Mouse (Mus musculus) lung, adult 2 months (tissue): ENCODE measurements around the gene Cdkn2aip. TPM values are rescaled to one million over a fixed set of nuclear protein-coding genes. Genes with fewer than 3 reads are reported as not detected.
A peak's percentile ranks its signal among the peaks of the same experiment; 100 is the strongest.

Source experiments
- DNase-seq: peaks from one replicate; pipeline ENCODE4 v3.0.0; 2022
- H3K4me1 ChIP-seq: fragments of 200-500 bp; 2 replicates; pipeline ENCODE4 v1.6.1; 2011; ENCODE audit warnings: low read length; ENCODE audit not compliant: control insufficient read depth, insufficient read depth
- H3K4me3 ChIP-seq: fragments of 200-500 bp; replicated peaks from 2 replicates; pipeline ENCODE3; 2011; ENCODE audit warnings: low read depth, mild to moderate bottlenecking, control low read depth, low read length; ENCODE audit errors: extremely low read depth
- CTCF ChIP-seq: fragments of 200-500 bp; IDR thresholded peaks from 2 replicates; pipeline ENCODE4 v1.5.1; 2011; ENCODE audit warnings: mild to moderate bottlenecking, low read length, control low read depth; ENCODE audit not compliant: insufficient read depth
- POLR2A ChIP-seq: fragments of 200-500 bp; IDR thresholded peaks from 2 replicates; pipeline ENCODE4 v1.6.1; 2011; ENCODE audit warnings: low read depth, mild to moderate bottlenecking, control low read depth, low read length, borderline replicate concordance; ENCODE audit errors: extremely low read depth
- WGBS: fragments of 180-500 bp; shearing (Covaris S2); methylation state at CpG from one replicate; pipeline ENCODE4 v1.1.7; 2018; 5-methylcytosine and 5-hydroxymethylcytosine counted together
- polyA plus RNA-seq: library from polyadenylated mRNA; depleted of rRNA; stranded (reverse); fragments of >200 nt; gene quantifications from 2 replicates; pipeline ENCODE4 v1.2.3, GENCODE M21; 2012

The Cdkn2aip gene
- polyA plus RNA-seq, 1 experiment, result 9.6 TPM

DNA sequence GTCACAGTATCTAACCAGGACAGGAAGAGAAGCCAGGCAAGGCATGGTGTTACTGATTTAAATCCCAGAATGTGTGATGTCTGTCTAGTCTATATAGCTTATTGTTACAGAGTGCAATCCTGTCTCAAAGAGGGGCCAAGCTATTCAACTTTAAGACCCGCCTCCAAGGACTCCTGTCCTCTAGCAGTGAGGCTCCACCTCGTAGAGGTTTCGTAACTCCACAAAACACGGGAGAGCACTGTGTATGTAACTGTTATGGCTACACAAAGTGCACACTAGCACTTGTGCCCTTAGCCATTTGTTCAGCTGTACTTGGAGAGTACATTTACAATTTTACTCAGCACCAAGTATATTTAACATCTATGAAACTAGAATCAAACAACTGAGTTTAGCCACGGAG lies 5.6 kb downstream of the Cdkn2aip start:
- Histone ChIP-seq H3K4me3 (no peak overlapping the region), H3K4me1 (peaks cover 8% of the 10 kb centered on the region)
- TF ChIP-seq POLR2A, result no peak
- no peak for TF ChIP-seq CTCF
- WGBS, result 57% methylated on average over 5 of the region's 5 CpGs
- no peak for DNase-seq

DNA sequence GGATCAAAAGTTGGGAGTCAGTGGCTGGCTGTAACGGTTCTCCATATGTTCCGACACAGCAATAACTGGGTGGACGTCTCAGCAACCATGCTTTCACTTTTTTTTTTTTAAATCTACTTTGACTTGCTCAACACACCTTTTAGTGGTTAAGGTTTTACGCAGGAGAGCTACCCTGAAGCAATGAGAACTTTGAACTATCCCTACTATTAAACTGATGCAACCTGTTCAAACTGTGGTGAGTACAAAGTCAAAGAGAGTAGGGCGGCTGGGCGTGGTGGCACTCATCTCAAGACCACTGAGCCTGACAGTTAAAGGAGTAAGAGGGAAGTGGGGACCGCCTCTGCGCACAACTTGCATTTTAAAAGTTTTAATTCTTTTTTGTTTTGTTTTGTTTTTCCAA lies 7.0 kb downstream of the Cdkn2aip start:
- peaks cover 5% of the 10 kb centered on the region for H3K4me1 ChIP-seq
- no peak overlapping the region for H3K4me3 ChIP-seq
- 80% methylated on average over 8 of the region's 8 CpGs for WGBS
- no peak for TF ChIP-seq CTCF
- TF ChIP-seq POLR2A, result no peak
- DNase-seq, result no peak

DNA sequence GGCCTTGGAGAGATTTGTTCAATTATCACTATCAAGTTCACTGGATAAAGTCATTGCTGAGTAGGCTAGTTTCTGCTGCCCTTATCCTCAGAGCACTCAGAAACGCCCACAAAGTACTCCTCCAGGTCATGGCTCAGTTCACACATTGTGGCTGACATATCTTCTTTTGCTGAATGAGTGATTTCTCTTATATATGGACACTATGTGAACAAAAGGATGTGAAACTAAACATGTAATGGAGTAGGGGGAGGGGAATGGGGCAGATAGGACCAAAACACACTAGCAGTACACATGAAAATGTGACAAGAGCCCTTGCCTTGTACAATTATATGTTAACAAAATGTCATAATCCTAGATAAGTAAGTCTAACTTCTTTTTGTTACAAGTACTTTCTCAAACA lies 11.4 kb downstream of the Cdkn2aip start:
- Histone ChIP-seq H3K4me1 (no peaks in the 10 kb centered on the region), H3K4me3 (no peak overlapping the region)
- 33% methylated on average over 1 of the region's 1 CpGs for WGBS
- TF ChIP-seq POLR2A (no peak), CTCF (no peak)
- DNase-seq, result no peak

DNA sequence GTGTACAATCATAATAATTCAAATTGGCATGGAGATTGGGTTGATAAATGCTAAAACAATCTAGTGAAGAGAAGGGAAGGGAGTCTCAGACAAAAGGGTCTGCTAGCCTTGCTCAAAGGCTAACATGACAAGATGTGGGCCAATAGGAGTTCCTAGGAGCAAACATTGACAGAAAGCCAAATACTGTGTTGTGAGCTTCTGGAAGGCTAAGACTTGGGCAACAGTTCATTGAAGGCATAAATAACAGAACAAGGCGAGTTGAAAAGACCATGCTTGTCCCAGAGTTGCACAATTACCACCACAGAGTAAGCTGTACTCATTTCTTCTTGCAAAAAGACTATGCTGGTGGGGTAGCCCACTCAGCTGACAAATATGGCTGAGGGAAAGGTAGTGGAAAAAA lies 16.0 kb downstream of the Cdkn2aip start:
- H3K4me1 ChIP-seq, result no peaks in the 10 kb centered on the region
- 48% methylated on average over 1 of the region's 1 CpGs for WGBS
- no peak for DNase-seq
- TF ChIP-seq POLR2A (no peak), CTCF (no peak)
- no peak overlapping the region for H3K4me3 ChIP-seq

DNA sequence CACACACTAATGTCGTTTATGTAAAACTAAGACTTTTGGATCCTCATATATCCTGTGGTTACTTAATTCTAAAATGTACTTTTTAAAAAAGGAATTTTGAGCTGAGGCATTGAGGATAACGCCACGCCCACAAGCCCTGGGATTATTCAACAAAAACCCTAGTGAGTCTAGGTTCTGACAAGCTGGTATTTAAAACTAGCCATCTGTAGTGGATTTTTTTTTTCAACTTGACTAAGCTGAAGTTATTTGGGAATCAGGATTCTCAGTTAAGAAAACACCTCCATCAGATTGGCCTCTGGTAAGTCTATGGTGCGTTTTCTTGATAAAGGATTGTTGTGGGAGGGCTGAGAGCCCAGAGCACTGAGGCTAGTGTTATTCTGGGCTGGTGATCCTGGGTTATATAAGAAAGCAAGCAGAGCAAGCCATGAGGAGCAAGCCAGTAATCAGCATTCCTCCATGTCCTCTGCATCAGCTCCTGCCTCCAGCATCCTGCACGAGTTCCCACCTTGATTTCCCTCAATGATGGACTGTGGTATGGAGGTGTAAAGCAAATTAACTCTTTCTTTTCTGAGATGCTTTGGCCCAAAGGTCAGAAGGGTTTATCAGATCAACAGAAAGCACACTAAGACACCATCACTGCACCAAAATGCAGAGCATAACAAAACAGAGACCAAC lies 18.2 kb downstream of the Cdkn2aip start:
- no peaks in the 10 kb centered on the region for H3K4me1 ChIP-seq
- H3K4me3 ChIP-seq, result no peak overlapping the region
- 82% methylated on average over 5 of the region's 5 CpGs for WGBS
- DNase-seq, result no peak
- no peak for TF ChIP-seq POLR2A
- no peak for TF ChIP-seq CTCF

DNA sequence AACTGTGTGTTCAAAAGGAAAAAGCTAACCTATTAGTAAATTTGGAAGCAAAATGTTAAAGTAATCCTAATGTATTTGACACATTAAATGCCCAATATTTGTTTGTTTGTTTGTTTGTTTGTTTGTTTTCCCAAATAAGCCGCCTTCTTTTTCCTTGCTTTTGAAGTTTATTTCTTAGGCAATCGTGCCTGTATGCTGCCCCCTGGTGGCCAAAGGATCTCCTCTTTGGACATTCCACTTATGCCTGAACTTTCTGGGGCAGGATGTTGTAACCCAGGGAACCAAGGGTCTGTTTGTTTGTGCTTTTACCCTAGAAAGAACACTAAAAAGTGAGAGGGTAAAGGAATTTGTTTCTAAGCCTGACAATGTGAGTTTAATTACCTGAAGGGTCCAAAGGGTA lies 20.6 kb downstream of the Cdkn2aip start:
- TF ChIP-seq CTCF, result peak; percentile 68
- no peak for TF ChIP-seq POLR2A
- peak; percentile 73 for DNase-seq
- H3K4me3 ChIP-seq, result no peak overlapping the region
- WGBS, result 5% methylated on average over 2 of the region's 2 CpGs
- H3K4me1 ChIP-seq, result no peaks in the 10 kb centered on the region

DNA sequence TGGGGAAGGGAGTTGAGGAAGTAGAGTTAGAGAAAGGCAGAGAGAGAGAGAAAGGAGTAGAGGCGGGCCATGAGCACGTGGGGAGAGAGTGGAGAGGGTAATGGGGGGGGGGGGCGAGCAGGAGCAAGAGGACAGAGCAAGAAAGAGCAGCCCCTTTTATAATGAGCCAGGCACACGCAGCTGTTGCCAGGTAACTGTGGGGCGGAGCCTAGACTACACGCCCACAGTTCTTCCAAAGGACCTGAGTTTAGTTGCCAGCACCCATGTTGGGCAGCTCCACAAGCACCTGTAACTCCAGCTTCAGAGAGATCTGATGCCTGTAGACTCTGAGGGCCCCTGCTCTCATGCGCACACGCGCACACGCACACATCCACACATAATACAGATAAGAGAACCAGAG lies 21.9 kb downstream of the Cdkn2aip start:
- no peak for DNase-seq
- TF ChIP-seq CTCF (no peak), POLR2A (no peak)
- Histone ChIP-seq H3K4me1 (no peaks in the 10 kb centered on the region), H3K4me3 (no peak overlapping the region)
- WGBS, result 90% methylated on average over 9 of the region's 10 CpGs

DNA sequence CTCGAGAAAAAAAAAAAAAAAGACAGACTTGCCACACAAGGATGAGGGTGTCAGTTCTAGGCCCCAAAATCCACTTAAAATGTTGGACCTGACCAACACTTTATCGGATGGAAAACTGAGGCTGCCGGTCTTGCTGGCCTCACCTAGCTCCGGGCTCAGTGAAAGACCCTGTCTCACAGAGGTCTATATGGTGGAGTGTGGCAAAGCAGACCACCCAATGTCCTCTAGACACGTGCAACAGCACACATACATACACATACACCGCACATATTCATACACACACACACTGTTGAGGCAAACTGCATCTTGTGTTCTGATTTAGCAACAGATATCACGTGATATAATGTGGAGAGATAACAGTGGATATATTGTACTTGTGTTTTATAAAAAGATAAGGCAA lies 22.4 kb downstream of the Cdkn2aip start:
- H3K4me1 ChIP-seq, result no peaks in the 10 kb centered on the region

DNA sequence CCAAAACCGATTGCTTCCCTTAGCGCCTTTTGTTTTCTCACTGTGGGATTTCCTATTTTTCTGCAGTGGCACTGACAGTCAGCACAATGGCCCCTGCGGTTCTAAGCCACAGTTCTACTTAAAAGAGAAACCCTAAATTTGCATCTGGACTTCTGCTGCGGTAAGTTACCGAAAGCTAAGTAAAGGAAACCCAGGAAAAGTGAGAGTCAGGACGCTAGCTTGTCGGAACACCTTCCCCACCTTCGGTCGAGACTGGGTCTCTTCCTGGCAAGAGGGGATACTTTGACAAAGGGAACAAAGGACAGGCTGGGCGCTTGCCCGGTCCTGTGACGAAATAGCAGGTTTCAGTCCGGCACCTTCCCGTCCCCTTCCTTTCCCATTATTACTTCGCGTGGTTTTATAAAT lies 23.1 kb downstream of the Cdkn2aip start:
- WGBS, result 7% methylated on average over 16 of the region's 16 CpGs
- TF ChIP-seq POLR2A (0 out of 2 replicates have a peak, but pooled peaks have one; percentile 9), CTCF (no peak)
- Histone ChIP-seq H3K4me3 (peak overlapping the region; percentile 49), H3K4me1 (no peaks in the 10 kb centered on the region)
- DNase-seq, result peak; percentile 36

More for the DNA sequence above, 22.4 kb downstream of the Cdkn2aip start:
- TF ChIP-seq CTCF (no peak), POLR2A (no peak)
- H3K4me3 ChIP-seq, result no peak overlapping the region
- no peak for DNase-seq
- 69% methylated on average over 7 of the region's 7 CpGs for WGBS

DNA sequence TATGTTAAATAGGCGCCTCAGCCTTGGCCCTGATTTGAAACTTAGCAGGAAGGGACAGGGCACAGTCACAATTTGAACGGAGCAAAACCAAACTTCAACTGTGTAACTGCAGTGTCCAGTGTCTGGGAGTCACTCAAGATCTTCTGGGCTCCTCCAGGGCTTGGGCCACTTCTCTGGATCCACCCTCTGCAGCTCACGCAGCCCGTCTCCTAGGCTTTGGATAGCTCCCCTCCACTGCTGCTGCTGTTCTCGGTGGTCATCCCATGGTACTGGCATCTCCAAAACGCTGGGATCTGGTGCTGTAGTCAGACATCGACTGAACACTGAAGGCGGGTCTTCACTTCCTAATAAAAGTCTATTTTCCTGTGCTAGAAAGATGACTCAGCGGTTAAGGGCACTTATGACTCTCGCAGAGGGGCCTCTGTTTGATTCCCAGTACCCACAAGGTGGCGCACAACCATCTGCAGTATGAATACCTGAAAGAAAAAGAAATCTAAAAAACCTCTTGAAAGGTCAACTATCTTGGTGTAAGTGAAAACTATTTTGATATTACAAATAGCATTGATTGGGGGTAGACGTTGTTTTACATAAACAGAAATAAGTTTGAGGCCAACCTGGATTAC lies 23.9 kb downstream of the Cdkn2aip start:
- Histone ChIP-seq H3K4me3 (no peak overlapping the region), H3K4me1 (no peaks in the 10 kb centered on the region)
- DNase-seq, result peak; percentile 25
- TF ChIP-seq POLR2A (no peak), CTCF (no peak)
- WGBS, result 61% methylated on average over 12 of the region's 12 CpGs

DNA sequence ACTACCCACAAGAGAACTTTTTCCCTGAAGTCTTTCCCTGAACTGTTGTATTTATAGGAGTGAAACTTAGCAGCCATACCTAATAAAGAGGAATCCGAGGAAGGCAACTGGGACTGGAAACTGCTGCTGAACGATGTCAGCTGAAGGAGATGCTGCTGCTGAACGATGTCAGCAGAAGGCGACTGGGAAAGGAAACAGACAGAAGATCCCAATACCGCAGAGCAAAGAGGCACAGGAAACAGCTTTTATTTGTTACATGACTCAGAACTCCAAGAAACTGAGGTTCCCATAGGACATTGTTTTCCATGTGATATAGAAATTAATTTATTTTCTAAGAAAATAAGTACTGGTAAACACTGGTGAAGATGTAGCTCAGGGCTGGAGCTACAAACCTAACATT lies 29.3 kb downstream of the Cdkn2aip start:
- no peaks in the 10 kb centered on the region; the same call in 1 of the 2 replicates for H3K4me1 ChIP-seq
- 42% methylated on average over 5 of the region's 5 CpGs for WGBS
- no peak for TF ChIP-seq CTCF
- no peak for TF ChIP-seq POLR2A
- DNase-seq, result no peak
- no peak overlapping the region for H3K4me3 ChIP-seq
